Mouse (Mus musculus) layer of hippocampus, adult 18-20 months (tissue): ENCODE measurements around the gene 6330409D20Rik. TPM values are rescaled to one million over a fixed set of nuclear protein-coding genes. Genes with fewer than 3 reads are reported as not detected.
A peak's percentile ranks its signal among the peaks of the same experiment; 100 is the strongest.

ENCODE experiments used
- DNase-seq, 2 experiments: peaks; one replicate each; pipeline ENCODE4 v3.0.0; 2022; ENCODE audit warnings: low spot score in 2 of 2
- microRNA-seq, 2 experiments: library from miRNA; unstranded; fragments of <30 nt; microRNA quantifications; one replicate each; pipeline ENCODE4 v1.2.0; 2021
- total RNA-seq, 2 experiments: library from RNA; stranded (reverse); gene quantifications; 2 replicates each; pipeline ENCODE4 v1.2.3; 2021

Gene 6330409D20Rik
- total RNA-seq, 2 experiments from 2014 or later = 1.5 to 1.8 TPM

DNA sequence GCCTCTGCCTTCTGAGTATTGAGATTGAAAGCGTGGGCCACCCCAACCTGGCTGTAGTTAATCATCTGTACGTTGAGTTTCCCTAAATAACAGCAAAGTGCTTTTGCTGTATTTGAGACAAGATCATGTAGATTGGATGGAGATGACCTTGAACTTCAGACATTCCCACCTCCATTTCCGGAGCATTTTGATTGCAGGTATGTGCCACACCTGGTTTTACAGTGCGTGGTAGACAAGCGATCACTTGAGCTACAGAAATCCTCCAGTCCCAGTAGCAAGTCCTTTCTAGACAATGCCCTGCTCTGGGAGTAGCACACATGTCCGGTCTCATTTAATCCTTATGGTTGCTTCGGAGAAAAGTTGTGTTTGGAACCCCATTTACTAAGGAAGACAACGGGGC lies 37.8 kb downstream of the 6330409D20Rik start:
- DNase-seq = no peak

DNA sequence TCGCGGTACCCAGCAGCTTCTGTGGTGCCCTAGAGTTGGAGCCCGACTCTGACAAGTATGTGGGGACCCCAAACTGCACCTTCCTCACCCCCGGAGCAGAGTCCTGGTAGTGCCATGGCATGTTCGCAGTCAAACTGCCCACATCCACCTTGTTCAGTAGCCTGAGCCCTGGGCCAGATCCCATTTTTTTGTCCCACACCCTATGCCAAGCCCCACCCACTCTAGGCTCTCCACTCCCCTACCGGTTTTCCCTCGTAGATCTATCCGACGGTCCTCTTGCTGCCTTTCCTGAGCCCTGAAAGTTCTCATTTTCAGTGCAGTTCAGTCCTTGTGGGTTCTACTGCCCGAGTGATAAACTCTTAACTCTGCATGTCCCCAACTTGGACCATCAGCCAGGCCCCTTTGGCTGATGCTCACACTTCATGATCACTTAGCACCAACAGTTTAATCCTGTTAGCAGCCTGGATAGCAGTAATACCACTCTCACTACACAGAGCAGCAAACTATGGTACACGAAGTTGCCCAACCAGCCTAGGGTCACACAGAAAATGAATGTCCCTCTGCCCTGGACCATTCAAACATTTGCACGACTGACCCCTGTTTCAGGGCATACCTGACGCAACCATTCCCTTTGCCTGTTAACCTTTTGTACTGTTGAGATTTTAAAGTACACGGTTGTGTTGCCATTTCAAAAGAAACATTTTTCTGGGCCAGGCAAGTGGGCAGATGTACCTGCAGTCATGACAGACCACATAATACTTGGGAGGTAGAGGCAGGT lies 39.7 kb downstream of the 6330409D20Rik start:
- no peak for DNase-seq

DNA sequence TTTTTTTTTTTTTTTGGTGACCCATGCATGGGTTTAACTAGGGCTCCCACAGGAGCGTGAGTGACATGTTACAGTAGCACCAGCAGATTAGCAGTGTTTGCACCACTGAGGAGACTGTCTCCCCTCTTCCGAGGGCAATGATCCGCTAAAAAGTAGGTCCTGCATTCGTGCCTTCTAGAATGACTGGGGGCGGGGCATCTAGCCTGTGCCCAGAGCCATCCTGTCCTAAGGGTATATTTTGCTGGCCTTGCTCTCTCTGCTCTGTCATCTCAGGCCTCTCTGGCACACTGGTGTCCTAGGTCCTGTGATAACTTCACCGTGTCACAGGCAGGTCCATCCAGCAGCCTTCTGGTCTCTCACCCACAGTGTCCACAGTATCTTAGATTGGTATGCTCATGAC lies 41.1 kb downstream of the 6330409D20Rik start:
- no peak for DNase-seq

DNA sequence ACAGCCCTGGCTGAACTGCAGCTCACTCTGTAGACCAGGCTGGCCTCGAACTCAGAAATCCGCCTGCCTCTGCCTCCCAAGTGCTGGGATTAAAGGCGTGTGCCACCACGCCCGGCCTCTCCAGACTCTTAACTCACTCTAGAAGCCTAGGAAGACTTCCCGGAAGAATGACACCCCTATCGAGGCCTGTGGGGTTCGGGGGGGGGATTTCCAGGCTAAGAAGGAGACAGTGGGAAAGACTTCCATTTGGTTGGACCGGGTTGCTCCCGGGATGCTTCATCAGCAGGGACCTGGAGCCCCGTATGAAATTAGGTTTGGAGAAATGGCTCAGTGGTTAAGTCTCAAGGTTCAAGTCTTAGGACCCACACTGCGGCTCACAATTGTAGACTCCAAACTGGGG lies 46.1 kb downstream of the 6330409D20Rik start:
- no peak for DNase-seq

DNA sequence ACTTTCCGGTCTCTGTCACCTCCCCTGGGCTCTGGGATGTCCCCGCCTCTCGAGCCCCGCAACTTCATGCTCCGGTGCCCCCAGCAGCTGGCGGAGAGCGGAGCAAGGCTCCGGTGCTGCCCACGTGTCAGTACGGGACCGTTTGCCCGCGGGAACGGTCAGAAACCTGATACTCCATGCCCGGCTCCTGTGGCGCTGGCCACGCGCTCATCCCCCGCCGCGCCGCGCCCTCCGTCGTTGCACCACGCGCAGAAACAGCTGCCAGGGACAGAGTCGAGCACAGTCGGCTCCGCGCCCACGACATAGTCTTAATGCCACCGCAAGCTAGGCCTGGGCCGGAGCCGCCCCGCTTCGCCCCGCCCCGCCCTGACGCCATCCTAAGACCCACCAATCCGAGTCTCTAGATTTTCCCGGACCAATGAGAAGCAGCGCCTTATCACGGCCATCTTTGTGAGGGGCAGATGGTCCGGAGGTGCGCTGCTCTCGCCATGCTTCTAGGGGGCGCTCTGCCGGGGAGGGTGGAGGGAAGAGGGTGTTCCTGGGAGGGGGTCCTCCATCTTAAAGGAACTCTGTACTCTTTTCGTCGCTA lies 46.9 kb downstream of the 6330409D20Rik start:
- DNase-seq = peak; percentile 94 to 96

DNA sequence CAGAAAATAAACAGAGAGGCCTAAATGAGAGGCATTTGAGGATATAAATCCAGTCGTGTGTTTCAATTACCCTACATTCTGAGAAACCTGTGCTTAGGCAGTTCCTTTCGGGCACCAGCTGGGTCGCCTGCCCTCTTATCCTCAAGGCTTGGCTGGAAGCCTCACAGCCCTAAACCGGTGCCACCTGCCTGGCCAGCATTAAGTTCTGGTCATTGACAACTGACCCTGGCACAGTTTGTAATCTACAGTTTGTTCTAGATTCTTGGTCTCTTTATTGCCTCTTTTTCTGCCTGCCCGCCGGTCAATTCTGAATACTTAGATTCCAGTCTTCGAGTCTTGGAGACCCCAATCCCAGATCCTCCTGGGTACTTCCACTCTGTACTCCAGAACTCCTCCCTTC lies 47.5 kb downstream of the 6330409D20Rik start:
- DNase-seq = no peak

DNA sequence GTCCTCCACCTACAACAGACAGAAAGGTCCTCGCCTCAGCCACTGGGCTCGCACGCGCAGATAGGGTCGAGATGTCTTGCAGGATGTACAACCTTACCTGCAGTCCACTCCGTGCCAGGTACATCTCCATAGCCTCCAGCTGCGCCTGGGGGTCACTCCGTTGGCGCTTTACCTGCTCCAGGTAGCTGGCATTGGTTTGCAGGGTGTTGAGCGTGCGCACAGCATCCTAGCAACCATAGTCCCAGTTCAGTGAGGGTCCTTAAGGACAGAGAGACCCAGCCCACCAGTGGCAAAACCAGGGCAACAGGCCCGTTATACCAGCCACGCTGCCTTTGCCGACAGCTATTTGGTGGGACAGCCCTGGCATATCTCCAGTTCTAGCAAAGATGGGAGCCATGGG lies 48.3 kb downstream of the 6330409D20Rik start:
- DNase-seq = no peak

DNA sequence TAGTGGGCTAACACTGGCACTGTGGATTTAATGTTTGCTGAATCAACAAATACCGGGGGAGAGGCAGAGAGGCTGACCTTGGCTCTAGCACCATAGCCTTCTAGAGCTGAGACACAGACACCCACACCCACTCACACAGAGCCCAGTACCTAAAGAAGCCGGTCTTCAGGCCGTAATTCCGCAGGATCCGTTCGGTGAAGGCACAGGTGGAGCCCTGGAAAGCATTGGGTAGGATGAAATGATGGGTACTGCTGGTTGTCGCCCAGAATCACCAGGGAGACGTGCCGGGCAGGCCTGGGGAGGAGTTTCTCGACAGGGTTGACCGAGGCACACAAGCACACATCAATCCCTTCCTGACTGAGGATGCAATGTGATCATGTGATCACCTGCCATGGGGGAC lies 49.8 kb downstream of the 6330409D20Rik start:
- no peak for DNase-seq

DNA sequence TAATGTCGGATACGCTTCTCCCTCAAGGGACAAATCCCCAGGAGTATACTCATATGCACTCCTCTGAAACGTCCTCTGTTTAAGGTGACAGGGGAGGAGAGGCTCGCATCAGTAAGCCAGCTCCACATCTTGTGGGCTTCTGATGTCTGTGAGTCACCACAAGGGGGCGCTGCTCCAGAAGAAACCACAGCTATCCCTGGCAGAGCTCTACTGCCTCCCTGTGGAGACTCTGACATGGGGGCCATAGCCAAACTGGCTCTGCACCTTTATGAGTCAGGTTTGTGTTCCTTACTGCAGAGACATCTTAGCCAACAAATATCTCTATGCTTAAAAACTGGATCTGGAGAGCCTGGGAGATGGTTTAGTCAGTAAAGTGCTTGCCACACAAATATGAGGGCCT lies 51.4 kb downstream of the 6330409D20Rik start:
- DNase-seq = peak; percentile 83 to 94

DNA sequence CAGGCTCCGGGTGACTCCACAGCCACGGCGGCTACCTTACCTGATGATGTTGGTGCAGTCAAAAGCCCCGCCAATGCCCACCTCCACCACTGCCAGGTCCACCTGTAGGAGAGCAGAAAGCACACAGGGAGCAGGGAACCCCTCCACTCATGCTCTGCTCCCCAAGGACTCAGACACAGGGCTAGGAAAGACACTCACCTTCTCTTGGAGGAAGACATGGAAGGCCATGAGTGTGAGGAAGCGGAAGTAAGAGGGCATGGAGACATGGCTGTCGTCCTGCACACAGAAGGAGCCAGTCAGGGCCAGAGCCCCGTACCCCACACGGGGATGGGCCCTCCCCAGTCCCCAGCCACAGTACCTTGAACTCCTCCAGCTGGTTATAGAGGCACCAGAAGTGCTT lies 53.3 kb downstream of the 6330409D20Rik start:
- DNase-seq = no peak

DNA sequence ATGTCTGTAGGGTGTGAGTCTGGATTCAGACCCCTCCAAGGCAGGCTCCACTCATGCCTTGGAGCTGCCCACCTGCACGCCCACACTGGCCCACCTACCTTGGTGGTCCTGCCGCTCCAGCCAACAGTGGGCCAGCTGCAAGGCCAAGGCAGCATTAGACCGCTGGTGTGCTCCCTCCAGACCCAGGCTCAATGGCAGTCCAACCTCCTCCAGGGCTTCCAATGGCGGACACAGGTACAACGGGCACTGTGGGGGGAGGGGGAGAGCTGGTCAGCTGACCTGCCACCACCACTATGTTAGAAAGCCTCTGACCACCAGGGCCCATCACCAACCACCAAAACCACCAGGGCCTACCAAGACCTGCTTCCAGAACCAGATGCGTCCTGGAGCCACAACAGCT lies 54.2 kb downstream of the 6330409D20Rik start:
- DNase-seq = no peak

DNA sequence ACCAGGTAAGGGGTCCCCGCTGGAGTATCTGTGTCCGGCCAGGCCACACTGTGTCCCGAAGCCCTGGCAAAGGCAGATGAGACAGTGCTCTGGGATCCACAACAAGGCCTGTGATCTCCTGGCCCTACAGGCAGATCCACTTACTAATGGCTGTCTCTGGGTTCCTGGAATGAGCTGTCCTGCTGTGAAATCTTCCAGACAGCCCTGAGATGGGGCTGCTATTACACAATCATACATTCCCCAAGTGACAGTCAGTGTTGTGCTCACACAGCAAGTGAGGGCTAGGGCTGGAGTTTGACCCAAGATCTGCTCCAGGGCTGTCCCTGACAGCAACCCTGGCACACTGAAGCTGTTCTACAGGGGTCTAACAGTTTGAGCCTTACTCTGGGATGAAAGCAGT lies 55.0 kb downstream of the 6330409D20Rik start:
- no peak for DNase-seq

DNA sequence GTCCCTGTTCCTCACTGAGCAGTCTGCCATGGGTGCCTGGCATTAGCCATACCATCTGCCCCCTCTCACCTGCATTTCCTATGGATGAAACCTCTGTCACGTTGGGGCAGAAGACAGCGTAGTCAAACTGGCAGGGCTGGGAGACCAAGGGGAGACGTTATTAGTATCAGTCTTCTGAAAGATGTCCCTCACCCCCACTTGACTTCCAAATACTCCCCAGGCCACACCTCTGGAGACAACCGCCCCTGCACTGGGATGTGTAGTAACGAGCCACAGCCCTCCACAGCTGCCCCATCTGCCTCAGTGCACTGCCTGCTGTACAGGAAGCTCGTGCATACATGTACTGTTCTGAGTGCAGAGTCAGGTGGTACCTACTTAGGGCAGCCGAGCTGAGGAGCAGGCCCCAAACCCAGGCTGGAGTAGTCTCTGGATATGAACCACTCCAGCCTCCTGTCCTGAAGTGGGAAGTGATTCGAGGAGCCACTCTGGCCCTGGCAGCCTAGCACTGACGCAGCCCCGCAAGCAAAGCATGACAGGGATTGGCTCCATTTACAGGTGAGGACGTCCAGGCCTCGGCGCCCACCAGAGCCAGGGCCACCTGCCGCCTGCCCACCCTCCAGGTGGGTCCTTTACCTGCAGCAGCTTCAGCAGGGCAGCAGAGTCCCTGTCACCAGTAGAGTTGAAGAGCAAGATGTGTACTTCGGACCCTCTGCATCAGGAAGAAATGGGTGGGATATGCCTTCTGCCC lies 56.0 kb downstream of the 6330409D20Rik start:
- DNase-seq = no peak

DNA sequence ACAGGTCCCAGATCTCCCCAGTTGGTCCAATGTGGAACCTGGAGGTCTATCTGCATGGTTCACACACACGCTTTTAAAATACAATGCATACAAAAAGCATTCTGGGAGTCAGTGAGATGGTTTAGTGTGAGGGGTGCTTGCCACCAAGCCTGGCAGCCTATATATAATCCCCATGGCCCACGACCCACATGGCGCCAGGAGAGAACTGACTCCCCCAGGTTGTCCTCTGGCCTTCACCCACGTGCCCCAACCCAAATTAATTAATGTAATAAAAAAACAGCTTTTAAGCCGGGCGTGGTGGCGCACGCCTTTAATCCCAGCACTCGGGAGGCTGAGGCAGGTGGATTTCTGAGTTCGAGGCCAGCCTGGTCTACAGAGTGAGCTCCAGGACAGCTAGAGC lies 57.1 kb downstream of the 6330409D20Rik start:
- no peak for DNase-seq

DNA sequence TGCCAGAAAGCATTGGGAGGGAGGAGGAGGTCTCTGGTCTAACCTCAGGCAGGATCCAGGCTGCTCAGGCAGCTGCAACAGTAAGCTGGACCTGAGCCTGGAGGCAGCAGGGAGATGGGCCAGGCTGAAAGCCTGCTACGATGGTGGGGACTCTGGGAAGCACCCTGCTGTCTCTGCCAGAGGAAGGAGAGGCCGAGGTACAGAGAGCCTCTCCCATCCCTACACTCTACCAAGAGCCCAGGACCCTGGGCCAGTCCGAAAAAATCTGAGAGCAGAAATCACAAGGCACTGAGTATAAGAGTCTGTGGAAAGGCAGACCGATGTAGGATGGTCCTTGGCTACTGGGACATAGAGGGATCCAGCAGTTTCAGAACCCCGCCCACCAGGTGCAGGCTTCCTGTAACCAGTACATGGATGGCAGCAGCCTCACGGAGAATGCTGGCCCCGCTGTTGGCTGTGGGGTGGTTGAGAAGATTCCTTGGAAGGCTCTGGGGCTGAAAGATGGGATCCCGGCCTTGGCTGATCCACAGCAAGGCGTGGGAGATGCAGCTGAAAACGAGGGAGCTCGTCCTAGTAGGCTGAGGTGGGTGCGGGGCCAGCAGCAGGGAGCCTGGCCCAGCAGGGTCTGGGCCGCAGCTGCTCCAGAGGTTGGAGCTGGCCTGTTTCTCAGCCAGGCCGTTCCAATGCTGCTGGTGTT lies 57.9 kb downstream of the 6330409D20Rik start:
- no peak for DNase-seq

Small RNA genes within 50 kb of the gene (microRNA-seq; reads per million reads assigned to microRNA genes)
- gene Mir2861 = 0 to 0.25 reads per million in 2 experiments
- gene Mir3960 = 0 to 0.20 reads per million in 2 experiments
- 0 to 0.49 reads per million in 2 experiments for gene Mir8093

Other genes starting within 250 kb of the 6330409D20Rik start
- 10 to 100 TPM; 76.0 to 77.2 TPM for gene Fam102a, start 205.7 kb downstream of the 6330409D20Rik start, total RNA-seq
- 10 to 100 TPM; 78.9 to 81.8 TPM for gene Dpm2, start 170.2 kb downstream of the 6330409D20Rik start, total RNA-seq
- 1 to 10 TPM; 3.3 to 3.5 TPM for gene Pip5kl1, start 166.2 kb downstream of the 6330409D20Rik start, total RNA-seq
- under 1 TPM; 0.20 to 0.43 TPM for gene 9430097D07Rik, start 165.3 kb downstream of the 6330409D20Rik start, total RNA-seq
- gene St6galnac4, start 153.9 kb downstream of the 6330409D20Rik start, total RNA-seq = 10 to 100 TPM; 40.4 to 44.8 TPM
- 100 to 1,000 TPM; 134 to 142 TPM for gene St6galnac6, start 141.3 kb downstream of the 6330409D20Rik start, total RNA-seq
- 100 to 1,000 TPM; 128 to 131 TPM for gene Ak1, start 119.3 kb downstream of the 6330409D20Rik start, total RNA-seq
- 10 to 100 TPM; 14.9 to 16.7 TPM for gene Eng, start 94.4 kb downstream of the 6330409D20Rik start, total RNA-seq
- 1 to 10 TPM; 8.5 to 9.9 TPM for gene Fpgs, start 36.9 kb downstream of the 6330409D20Rik start, total RNA-seq
- 100 to 1,000 TPM; 119 to 123 TPM for gene Cdk9, start 27.9 kb downstream of the 6330409D20Rik start, total RNA-seq
- 10 to 100 TPM; 16.6 to 19.4 TPM for gene Sh2d3c, start 20.0 kb downstream of the 6330409D20Rik start, total RNA-seq
- gene Tor2a, start 16.2 kb upstream of the 6330409D20Rik start, total RNA-seq = 10 to 100 TPM; 30.2 to 32.1 TPM
- 1 to 10 TPM in 1 of 2 experiments, under 1 TPM in 1; 0.94 to 1.2 TPM for gene Ttc16, start 34.6 kb upstream of the 6330409D20Rik start, total RNA-seq
- gene Ptrh1, start 34.8 kb upstream of the 6330409D20Rik start, total RNA-seq = 1 to 10 TPM; 6.0 to 7.5 TPM
- gene Cfap157, start 43.4 kb upstream of the 6330409D20Rik start, total RNA-seq = 1 to 10 TPM; 1.5 to 1.7 TPM
- gene Stxbp1, start 106.2 kb upstream of the 6330409D20Rik start, total RNA-seq = 100 to 1,000 TPM; 613 to 617 TPM
- 10 to 100 TPM; 18.0 to 21.1 TPM for gene Fam129b, start 135.1 kb upstream of the 6330409D20Rik start, total RNA-seq
- gene Rpl12, start 220.5 kb upstream of the 6330409D20Rik start, total RNA-seq = 100 to 1,000 TPM in 1 of 2 experiments, 10 to 100 TPM in 1; 97.3 to 116 TPM
- gene Lrsam1, start 220.6 kb upstream of the 6330409D20Rik start, total RNA-seq = 10 to 100 TPM; 30.3 to 38.7 TPM
- 10 to 100 TPM; 20.5 to 20.7 TPM for gene Slc2a8, start 241.1 kb upstream of the 6330409D20Rik start, total RNA-seq